ENCODE assay signal across 26 mouse cellular contexts in genomic region chr2:43794700-43795099, GRCm38 (mm10). TPM values are rescaled to one million over a fixed set of nuclear protein-coding genes. Genes with fewer than 3 reads are reported as not detected.
A peak's percentile ranks its signal among the peaks of the same experiment; 100 is the strongest.
DNase-seq lines count a peak whose midpoint lies in the region; ATAC-seq and TF ChIP-seq lines count a peak whose summit lies in the region.
"Had no signal": no experiment of that assay in that cellular context is flagged by ENCODE, and none has a peak within 500 bp of the region (broad histone marks: within the 10 kb centered on the region; RNA-seq: fewer than 3 reads in every experiment).

No protein-coding gene starts in this region.

- H3K27me3 ChIP-seq in myocyte (ENCODE audit: control insufficient read depth, insufficient read depth, insufficient read length) = no peaks in the 10 kb centered on the region
- H3K27me3 ChIP-seq: embryonic facial prominence, embryonic 15.5 days; heart, embryonic 13.5 days; lung, embryonic 15.5 days; midbrain, embryonic 13.5 days had no signal

- H3K4me2 ChIP-seq in myocyte (ENCODE audit: low read depth) = peak overlapping the region; percentile 18
- H3K4me2 ChIP-seq: embryonic facial prominence, embryonic 15.5 days; heart, embryonic 13.5 days; limb, embryonic 13.5 days; liver, embryonic 11.5 days; lung, embryonic 15.5 days; midbrain, embryonic 13.5 days had no signal

- no peak for TF ChIP-seq POLR2A in myocyte (IDR thresholded peaks at IDR 0.05; ENCODE audit: insufficient read length, low read depth)

- H3K36me3 ChIP-seq in myocyte (ENCODE audit: control insufficient read depth, insufficient read depth) = no peaks in the 10 kb centered on the region
- H3K36me3 ChIP-seq: embryonic facial prominence, embryonic 10.5 days; embryonic facial prominence, embryonic 15.5 days; heart, embryonic 13.5 days; hindbrain, embryonic 10.5 days; limb, embryonic 13.5 days; lung, embryonic 15.5 days; midbrain, embryonic 13.5 days had no signal

- peak; percentile 30 to 43; a peak in 1 of 4 replicates for ATAC-seq in hematopoietic stem cell, adult 5-6 weeks (replicated peaks in 1 of 2; ENCODE audit: insufficient read depth in 1 of 2, low FRiP score in 2 of 2, low TSS enrichment in 1 of 2, low read depth in 1 of 2, poor library complexity in 2 of 2, severe bottlenecking in 2 of 2)
- ATAC-seq: forebrain, embryonic 14.5 days; hindbrain, embryonic 16.5 days; intestine, embryonic 16.5 days; midbrain, embryonic 13.5 days had no signal

- no peak overlapping the region for H3K4me3 ChIP-seq in myocyte
- H3K4me3 ChIP-seq: embryonic facial prominence, embryonic 10.5 days; embryonic facial prominence, embryonic 15.5 days; heart, embryonic 13.5 days; hindbrain, embryonic 10.5 days; limb, embryonic 13.5 days; lung, embryonic 15.5 days; midbrain, embryonic 13.5 days had no signal

- no peaks in the 10 kb centered on the region for H3K79me2 ChIP-seq in myocyte (ENCODE audit: control insufficient read depth, insufficient read depth)

- H3ac ChIP-seq in myocyte (ENCODE audit: control insufficient read depth, insufficient read length) = no peak overlapping the region

- DNase-seq in CD4-positive helper T cell, adult 2 months (ENCODE audit: low read depth, low spot score) = peak; percentile 51
- DNase-seq in T-cell, adult 2 months (ENCODE audit: low spot score) = peak; percentile 18
- no peak for DNase-seq in layer of hippocampus, postnatal 10 days (ENCODE audit: low spot score in 2 of 2)
- DNase-seq in layer of hippocampus, adult 8-10 months (ENCODE audit: low spot score in 2 of 2) = no peak
- no peak for DNase-seq in Muller cell, postnatal 12 days (ENCODE audit: inconsistent ontology term)
- DNase-seq: adrenal gland, adult 8-10 months; cerebellum, adult 8-10 months; cerebellum, postnatal 25 days; gastrocnemius, postnatal 25 days; heart, postnatal 10 days; kidney, adult 9 months; kidney, postnatal 14 days; right cerebral cortex, adult 18-20 months had no signal

TF ChIP-seq in myocyte, 11 proteins besides CTCF, POLR2A, EP300 and RAD21:
- no peak for TF ChIP-seq TCF3 (IDR thresholded peaks at IDR 0.05; ENCODE audit: insufficient read length, low read depth)
- TF ChIP-seq MAX (IDR thresholded peaks at IDR 0.05; ENCODE audit: low read depth) = no peak
- no peak for TF ChIP-seq USF1 (IDR thresholded peaks at IDR 0.05; ENCODE audit: low read depth)
- TF ChIP-seq MYOG (IDR thresholded peaks at IDR 0.05; ENCODE audit: control insufficient read depth in 1 of 3, insufficient read depth in 1 of 3, insufficient read length in 2 of 3, low read depth in 2 of 3) = no peak
- TF ChIP-seq CEBPB (IDR thresholded peaks at IDR 0.05; ENCODE audit: insufficient read depth, poor library complexity, severe bottlenecking) = no peak
- TF ChIP-seq REST (IDR thresholded peaks at IDR 0.05; ENCODE audit: insufficient read depth, insufficient read length) = no peak
- no peak for TF ChIP-seq TCF12 (IDR thresholded peaks at IDR 0.05; ENCODE audit: insufficient read depth, poor library complexity, severe bottlenecking)
- TF ChIP-seq E2F4 (IDR thresholded peaks at IDR 0.05; ENCODE audit: insufficient read depth) = no peak
- TF ChIP-seq POLR2AphosphoS2 (IDR thresholded peaks at IDR 0.05; ENCODE audit: insufficient read length, low read depth) = no peak

RNA-seq across cellular contexts. Expression of gene Arhgap15, which starts 46.1 kb away (rescaled TPM):
- 148 and 169 TPM in 2 replicates for total RNA-seq in hematopoietic stem cell, adult 5-6 weeks (2017)
- not detected for polyA plus RNA-seq in myocyte (2012; fragmentation: generic; extraction: Trizol)
- total RNA-seq in layer of hippocampus, postnatal 10 days (2021) = 1 to 10 TPM; 6.7 to 8.0 TPM
- total RNA-seq in layer of hippocampus, adult 8-10 months (2022) = 10 to 100 TPM in 1 of 4 experiments, 1 to 10 TPM in 3; 6.6 to 10.0 (median 8.7) TPM

Comparison
In these comparisons a context has a peak if more than half of its experiments do, and no peak if none do; other contexts are left out.
1. DNase-seq: peak in CD4-positive helper T cell, adult 2 months (single experiment) and T-cell, adult 2 months (single experiment); none in layer of hippocampus, postnatal 10 days (0 of 2), layer of hippocampus, adult 8-10 months (0 of 2) and Muller cell, postnatal 12 days (single experiment).
2. RNA of gene Arhgap15, which starts 46.1 kb away (total RNA-seq): 148 to 169 TPM in hematopoietic stem cell, adult 5-6 weeks; 6.6 to 10.0 TPM in layer of hippocampus, adult 8-10 months and 6.7 to 8.0 TPM in layer of hippocampus, postnatal 10 days; every median in the first group is over 10 times any median in the second.